Mouse (Mus musculus) cortical plate, adult 2 months (tissue): ENCODE measurements at regions not wholly inside any gene's neighbourhood (a gene's known extent, or its start where the extent isn't known, plus 50 kb on each side); places are given as distances from the start of the nearest gene placed in this dataset.

ENCODE experiments used
- CTCF ChIP-seq: fragments of 200-500 bp; IDR thresholded peaks from 2 replicates; pipeline ENCODE4 v1.5.1; 2011; ENCODE audit warnings: mild to moderate bottlenecking, control low read depth, low read length; ENCODE audit not compliant: insufficient read depth; ENCODE audit errors: extremely low read depth
- POLR2A ChIP-seq: fragments of 200-500 bp; IDR thresholded peaks from 2 replicates; pipeline ENCODE4 v1.6.1; 2011; ENCODE audit warnings: mild to moderate bottlenecking, low read length, control low read depth; ENCODE audit not compliant: insufficient read depth; ENCODE audit errors: extremely low read depth

- no peak for TF ChIP-seq POLR2A
- no peak for TF ChIP-seq CTCF
These were observed 255.7 kb upstream of the Sall1 start for GRCm38 (mm10) chr8:89299637-89300036.
